Mouse (Mus musculus): ENCODE measurements at regions not wholly inside any gene's neighbourhood (a gene's known extent, or its start where the extent isn't known, plus 50 kb on each side); places are given as distances from the start of the nearest gene placed in this dataset.

GRCm38 (mm10) chr1:35862196-35862595 lies 206.0 kb upstream of the Hs6st1 start:
- TF ChIP-seq POLR2A (IDR thresholded peaks at IDR 0.05; ENCODE audit: insufficient read length, low read depth) (no peak), TCF12 (IDR thresholded peaks at IDR 0.05; ENCODE audit: insufficient read depth, poor library complexity, severe bottlenecking) (no peak)
